Mouse (Mus musculus) v-Abl transformed pro-B cells (cell line): ENCODE results near the gene 4932438H23Rik.

Experiments
- in situ Hi-C, 2 experiments: fragments of 400-800 bp; cut with MboI; formaldehyde crosslinking; loops; one replicate each; pipeline ENCODE4 v1.15.1; 2025; ENCODE audit not compliant: unreplicated experiment in 2 of 2

Gene 4932438H23Rik

DNA sequence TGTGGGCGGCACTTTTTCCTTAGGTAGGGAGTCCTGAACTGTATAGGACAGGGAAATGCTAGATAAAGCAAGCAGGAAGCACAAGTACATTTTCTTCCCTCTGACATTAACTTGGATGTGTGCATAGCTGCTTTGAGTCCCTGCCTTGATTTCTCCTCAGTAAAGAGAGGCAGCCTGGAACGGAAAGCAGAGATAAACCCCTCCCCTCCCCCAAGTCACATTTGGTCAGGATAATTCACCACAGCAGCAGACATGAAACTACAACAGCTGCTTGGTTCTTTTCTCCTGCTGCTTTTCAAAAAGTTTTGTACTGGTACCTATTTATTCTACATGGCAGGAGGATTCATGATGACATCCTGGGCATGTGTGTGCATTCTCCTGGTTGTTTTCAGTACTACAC, 5.6 kb upstream of the 4932438H23Rik start:
- in situ Hi-C loops: no loop called here

DNA sequence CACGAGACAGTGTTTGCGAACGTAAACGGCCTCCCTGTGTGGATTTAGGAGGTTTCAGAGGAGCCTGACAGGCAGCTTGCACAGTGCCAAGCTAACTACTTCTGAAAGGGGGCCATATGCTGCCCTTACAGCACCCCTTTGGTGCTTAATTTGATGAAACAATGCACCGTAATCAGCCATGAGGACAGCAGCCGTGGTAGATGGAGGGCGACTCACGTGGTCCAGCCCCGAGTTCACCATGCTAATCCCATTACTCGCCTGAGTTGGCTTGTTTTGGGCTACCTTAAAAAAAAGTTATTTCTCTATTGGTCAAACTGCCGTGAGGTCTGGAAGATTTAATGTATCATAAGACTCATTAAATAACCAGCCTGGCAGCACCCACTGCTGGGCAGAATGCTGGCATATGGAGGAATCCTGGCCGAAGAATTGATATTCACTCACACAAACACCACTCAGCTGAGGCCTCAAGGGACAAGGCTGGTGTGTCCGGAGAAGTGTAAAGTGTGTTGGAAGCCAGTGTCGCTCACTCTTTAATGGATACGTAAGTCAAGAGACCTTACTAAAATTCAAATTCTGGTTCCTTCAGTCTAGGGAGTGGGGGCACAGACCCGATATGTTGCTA, 4.6 kb upstream of the 4932438H23Rik start:
- in situ Hi-C loops: loop anchor here (25.0 kb wide), 4 partner anchors 488 to 1188 kb away; partner anchors contain the start of genes Kcne2 (in 2 of the 2) and Tmem50b (in 1 of the 2)

- in situ Hi-C loops: loop anchor here (25.0 kb wide), 4 partner anchors 489 to 1189 kb away; partner anchors contain the start of genes Kcne2 (in 2 of the 2) and Tmem50b (in 1 of the 2)
These were observed 2.9 kb upstream of the 4932438H23Rik start for GRCm38 (mm10) chr16:91097858-91098257.

GRCm38 (mm10) chr16:91096984-91097506, 2.1 kb upstream of the 4932438H23Rik start:
- in situ Hi-C loops: loop anchor here (25.0 kb wide), 4 partner anchors 490 to 1190 kb away; partner anchors contain the start of genes Kcne2 (in 2 of the 2) and Tmem50b (in 1 of the 2)

DNA sequence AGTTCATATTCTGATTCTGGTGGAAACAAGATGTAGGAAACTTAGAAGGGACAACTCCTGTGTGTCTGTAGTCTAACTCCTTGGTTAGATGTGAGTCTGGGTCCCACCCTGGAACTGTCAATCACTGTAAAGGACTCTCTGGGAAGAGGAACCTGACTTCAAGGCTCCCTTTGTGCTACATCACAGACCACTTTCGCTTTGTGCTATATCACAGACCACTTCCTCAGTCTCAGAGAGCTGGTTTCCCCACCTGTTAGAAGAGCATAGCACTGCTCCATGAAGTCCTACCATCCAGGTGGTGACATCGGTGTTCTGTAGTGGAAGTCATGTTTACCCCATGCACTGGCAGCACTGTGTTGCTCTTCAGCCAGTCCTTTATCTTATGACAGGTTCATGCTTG, 1.1 kb upstream of the 4932438H23Rik start:
- in situ Hi-C loops: loop anchor here (25.0 kb wide), 4 partner anchors 491 to 1191 kb away; partner anchors contain the start of genes Kcne2 (in 2 of the 2) and Tmem50b (in 1 of the 2)

- in situ Hi-C loops: loop anchor here (10.0 to 25.0 kb wide), 6 partner anchors 498 to 1201 kb away; partner anchors contain the start of genes Kcne2 (in 2 of the 2) and Tmem50b (in 1 of the 2)
These were observed 8.1 kb downstream of the 4932438H23Rik start for GRCm38 (mm10) chr16:91086642-91087306.

DNA sequence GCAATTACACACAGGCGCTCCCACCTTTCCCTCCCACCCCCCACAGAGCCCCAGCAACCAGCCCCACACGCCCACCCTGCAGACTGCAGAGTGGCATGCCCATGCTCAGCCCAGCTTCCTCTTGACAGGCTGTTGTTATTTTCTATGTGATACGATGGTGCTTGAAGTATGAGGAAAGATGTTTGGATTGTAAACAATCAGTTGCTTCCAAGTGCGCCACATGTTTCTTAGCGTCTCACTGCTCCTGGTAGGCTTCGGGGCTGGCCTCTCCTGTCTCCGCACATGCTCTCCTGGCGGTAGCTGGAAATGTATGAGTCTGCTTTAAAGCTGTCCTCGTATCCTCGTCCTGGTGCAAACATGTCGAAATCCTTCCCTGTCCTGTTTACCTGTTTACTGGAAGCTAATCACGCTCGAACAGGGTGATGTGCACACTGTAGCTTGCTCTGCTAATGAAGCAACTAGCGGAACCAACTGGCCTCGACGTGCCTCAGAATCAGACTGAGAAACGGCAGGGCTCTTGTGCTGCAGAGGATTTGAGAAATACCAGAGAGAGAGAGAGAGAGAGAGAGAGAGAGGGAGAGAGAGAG, 9.6 kb downstream of the 4932438H23Rik start:
- in situ Hi-C loops: loop anchor here (10.0 to 25.0 kb wide), 6 partner anchors 499 to 1202 kb away; partner anchors contain the start of genes Kcne2 (in 2 of the 2) and Tmem50b (in 1 of the 2)

DNA sequence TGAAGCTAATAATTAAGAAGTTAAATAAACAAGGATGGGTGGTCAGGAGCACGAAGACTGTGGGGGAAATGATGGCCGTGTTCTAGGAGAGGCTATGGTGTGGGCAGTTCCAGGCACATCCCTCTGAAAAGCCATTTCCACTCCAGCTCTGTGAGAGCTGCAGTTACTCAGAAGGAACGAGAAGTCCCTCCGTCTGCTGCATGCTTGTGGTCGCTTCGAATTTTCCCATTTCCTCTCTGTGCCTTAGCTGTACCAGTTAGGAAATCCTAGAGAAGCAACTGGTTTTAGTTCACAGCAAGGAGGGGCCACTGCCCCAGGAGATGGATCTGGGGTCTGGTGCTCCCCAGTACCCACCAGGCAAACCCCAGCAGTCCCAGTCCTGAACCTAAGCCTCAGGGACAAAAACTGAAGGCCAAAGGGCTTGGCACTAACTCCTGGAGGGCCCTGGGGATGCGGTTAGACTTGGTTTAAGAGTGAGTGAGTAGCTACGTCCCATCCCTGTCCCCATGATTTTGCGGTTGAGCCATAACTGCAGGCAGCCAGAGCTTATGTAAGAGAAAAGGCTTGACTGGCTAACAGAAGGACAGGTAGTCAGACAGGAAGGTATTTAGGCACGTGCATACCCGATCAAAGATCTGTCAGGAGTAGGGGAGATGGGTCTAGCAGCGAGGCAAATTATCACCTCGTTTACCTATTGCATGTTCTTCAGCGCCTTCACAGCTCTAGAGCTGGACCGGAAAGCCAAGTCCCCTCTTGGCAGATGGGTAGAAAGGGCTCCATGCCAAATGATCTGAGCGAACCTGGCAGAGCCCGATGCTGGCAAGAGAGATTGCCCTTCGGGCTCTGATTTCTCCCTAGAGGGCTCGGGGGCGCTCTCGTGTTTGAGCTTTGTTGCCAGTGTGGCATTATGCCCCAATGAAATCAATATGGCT, 10.3 kb downstream of the 4932438H23Rik start:
- in situ Hi-C loops: loop anchor here (5.0 to 25.0 kb wide), 7 partner anchors 268 to 1203 kb away; partner anchors contain the start of genes Kcne2 (in 2 of the 2) and Tmem50b (in 1 of the 2)

DNA sequence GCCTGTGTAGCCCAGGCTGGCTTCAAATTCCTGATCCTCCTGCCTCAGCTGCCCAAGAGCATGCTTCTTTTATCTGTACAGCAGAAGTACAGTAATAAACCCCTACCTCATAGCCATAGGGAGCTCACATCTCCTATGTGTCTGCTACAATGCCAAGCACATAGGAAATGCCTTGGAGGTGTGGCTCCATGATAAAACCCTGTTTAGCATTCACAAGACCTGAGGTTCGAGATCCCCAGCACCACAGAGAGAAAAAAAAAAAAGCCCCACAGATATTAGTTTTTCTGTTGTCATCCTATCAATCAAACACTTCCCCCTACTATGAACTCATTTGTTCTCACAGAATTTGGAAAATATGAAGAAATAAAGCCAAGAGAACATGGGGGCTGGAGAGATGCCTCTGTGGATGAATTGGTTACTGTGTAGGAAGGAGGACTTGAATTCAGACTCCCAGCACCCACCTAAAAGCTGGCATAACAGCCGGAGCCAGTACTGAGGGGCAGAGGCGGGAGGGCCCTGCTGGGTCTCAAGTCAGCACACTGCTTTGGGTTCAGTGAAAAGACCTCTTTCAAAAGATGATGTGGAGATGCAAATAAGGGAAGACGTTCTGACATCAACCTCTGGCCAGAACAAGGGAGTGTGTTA, 11.8 kb downstream of the 4932438H23Rik start:
- in situ Hi-C loops: loop anchor here (5.0 to 25.0 kb wide), 7 partner anchors 269 to 1204 kb away; partner anchors contain the start of genes Kcne2 (in 2 of the 2) and Tmem50b (in 1 of the 2)

DNA sequence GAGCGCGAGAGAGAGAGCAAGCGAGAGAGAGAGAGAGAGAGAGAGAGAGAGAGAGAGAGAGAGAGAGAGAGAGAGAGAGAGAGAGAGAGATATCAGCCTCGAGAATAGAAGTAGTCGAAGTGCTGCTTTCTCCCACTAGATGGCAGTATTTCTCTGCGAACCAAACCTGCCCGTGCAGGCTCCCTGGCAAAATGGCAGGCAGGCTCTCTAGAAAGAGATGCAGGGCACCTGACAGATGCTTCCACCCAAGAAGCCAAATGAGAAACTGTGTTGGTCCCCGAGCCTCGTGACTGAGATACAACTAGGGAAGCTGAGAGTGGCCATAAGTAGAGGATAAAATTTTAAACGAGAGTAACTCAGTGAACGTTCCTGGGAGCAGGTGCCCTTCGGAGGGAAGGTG, 13.4 kb downstream of the 4932438H23Rik start:
- in situ Hi-C loops: loop anchor here (5.0 to 25.0 kb wide), 7 partner anchors 271 to 1206 kb away; partner anchors contain the start of genes Kcne2 (in 2 of the 2) and Tmem50b (in 1 of the 2)

- in situ Hi-C loops: loop anchor here (5.0 to 25.0 kb wide), 6 partner anchors 276 to 1211 kb away; partner anchors contain the start of genes Kcne2 (in 2 of the 2) and Tmem50b (in 1 of the 2)
These were observed 18.7 kb downstream of the 4932438H23Rik start for GRCm38 (mm10) chr16:91076180-91076579.

GRCm38 (mm10) chr16:91075423-91075822, 19.5 kb downstream of the 4932438H23Rik start:
- in situ Hi-C loops: loop anchor here (5.0 to 25.0 kb wide), 6 partner anchors 277 to 1212 kb away; partner anchors contain the start of genes Kcne2 (in 2 of the 2) and Tmem50b (in 1 of the 2)

DNA sequence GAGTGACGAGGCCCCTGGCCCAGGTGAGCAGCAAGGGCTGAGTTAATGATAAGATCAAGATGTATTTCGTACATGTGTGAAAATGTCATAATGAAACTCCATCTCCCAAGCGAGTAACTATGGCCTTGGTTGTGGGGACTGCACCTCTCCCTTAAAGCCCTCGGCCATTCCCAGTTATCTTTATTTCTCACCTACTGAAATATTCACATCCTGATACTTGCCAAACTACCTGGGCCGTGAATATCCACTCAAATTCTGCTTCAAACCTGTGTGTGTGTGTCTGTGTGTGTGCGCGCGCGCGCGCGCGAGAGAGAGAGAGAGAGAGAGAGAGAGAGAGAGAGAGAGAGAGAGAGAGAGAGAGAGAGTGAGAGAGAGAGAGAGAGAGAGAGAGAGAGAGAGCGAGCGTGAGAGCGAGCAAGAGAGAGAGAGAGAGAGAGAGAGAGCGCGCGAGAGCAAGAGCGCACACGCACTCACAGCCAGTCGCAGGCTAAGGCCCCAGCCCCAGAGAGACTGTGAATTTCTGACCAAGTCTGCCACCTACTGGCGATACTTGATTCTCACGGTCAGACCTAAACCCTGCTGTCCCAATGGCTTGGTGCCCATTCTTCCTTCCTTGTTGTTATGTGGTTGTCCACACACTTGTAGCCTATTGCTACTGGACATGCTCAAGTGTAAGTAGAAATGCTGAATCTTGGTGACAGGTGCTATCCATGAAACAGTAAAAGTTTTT, 21.6 kb downstream of the 4932438H23Rik start:
- in situ Hi-C loops: loop anchor here in 1 of 2 experiments (5.0 kb wide), 1 partner anchor 751 kb away; no protein-coding TSS in a partner anchor

DNA sequence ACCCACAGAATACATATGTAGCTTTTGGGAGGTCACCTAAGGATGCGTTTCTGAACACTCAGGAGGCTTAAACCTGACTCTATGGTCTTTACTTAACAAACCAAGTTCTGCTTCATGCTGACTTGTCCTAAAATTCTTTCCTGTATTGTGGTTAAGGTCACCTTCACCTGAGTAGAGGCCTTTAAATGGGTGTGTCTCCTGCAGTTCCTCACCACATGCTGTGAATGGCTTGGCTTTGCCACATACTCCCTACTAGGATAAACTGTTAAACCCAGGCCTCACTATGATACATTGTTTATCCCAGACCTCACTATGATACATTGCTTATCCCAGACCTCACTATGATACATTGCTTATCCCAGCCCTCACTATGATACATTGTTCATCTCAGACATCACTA, 22.7 kb downstream of the 4932438H23Rik start:
- in situ Hi-C loops: loop anchor here in 1 of 2 experiments (5.0 kb wide), 1 partner anchor 750 kb away; no protein-coding TSS in a partner anchor

DNA sequence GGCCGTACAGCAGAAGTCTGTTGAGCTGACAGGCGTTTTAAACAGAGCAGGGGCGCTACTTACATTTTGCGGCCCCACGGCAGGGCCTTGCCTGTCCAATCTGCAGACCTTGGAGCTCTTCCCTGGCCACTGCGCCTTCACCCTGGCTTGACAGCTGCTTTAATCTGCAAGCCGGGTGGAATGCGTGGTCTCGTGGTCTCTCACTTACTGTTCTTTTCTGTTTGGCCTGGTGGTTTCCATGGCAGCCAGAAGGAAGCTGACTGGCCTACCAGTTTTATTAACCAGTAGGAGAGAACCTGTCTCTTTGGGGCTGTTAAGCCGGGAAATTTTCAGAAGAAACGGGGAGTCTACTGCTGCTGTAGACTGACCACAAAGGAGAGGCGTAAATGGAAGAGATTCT, 26.0 kb downstream of the 4932438H23Rik start:
- in situ Hi-C loops: loop anchor here in 1 of 2 experiments (10.0 kb wide), 1 partner anchor 384 kb away; no protein-coding TSS in a partner anchor

GRCm38 (mm10) chr16:91067122-91067521, 27.8 kb downstream of the 4932438H23Rik start:
- in situ Hi-C loops: loop anchor here in 1 of 2 experiments (10.0 kb wide), 1 partner anchor 382 kb away; no protein-coding TSS in a partner anchor

- in situ Hi-C loops: loop anchor here in 1 of 2 experiments (10.0 kb wide), 1 partner anchor 380 kb away; no protein-coding TSS in a partner anchor
These were observed 30.1 kb downstream of the 4932438H23Rik start for GRCm38 (mm10) chr16:91064583-91065365.
